8 mouse cellular contexts compared by ENCODE assay signal in genomic region chr17:83216251-83216919, GRCm38 (mm10). TPM values are rescaled to one million over a fixed set of nuclear protein-coding genes. Genes with fewer than 3 reads are reported as not detected.
DNase-seq lines count a peak whose midpoint lies in the region; ATAC-seq and TF ChIP-seq lines count a peak whose summit lies in the region.

No protein-coding gene starts in this region.

- ATAC-seq in heart, postnatal 0 days (ENCODE audit: insufficient read depth, low read depth) = no peak
- ATAC-seq in liver, postnatal 0 days = no peak

- H3K4me2 ChIP-seq in heart, postnatal 0 days (ENCODE audit: low read depth, low read length) = peak overlapping the region; percentile 99
- H3K4me2 ChIP-seq in liver, postnatal 0 days (ENCODE audit: low read depth, low read length) = peak overlapping the region; percentile 80

- peak overlapping the region; percentile 96 for H3K27ac ChIP-seq in heart, embryonic 10.5 days
- no peak overlapping the region for H3K27ac ChIP-seq in ES-Bruce4 (ENCODE audit: insufficient read depth, low read length)
- peak overlapping the region; percentile 89 for H3K27ac ChIP-seq in heart, postnatal 0 days (ENCODE audit: low read depth)
- 0 out of 2 replicates have a peak overlapping the region, but pooled peaks have one; percentile 8 for H3K27ac ChIP-seq in liver, postnatal 0 days (ENCODE audit: low read depth)

- TF ChIP-seq POLR2A in ES-Bruce4 (IDR thresholded peaks at IDR 0.05; ENCODE audit: insufficient read depth, low read length) = no peak

- TF ChIP-seq CTCF in ES-Bruce4 (IDR thresholded peaks at IDR 0.05; ENCODE audit: low read depth, low read length) = no peak
- TF ChIP-seq CTCF in heart, postnatal 0 days (IDR thresholded peaks at IDR 0.05; ENCODE audit: low read depth) = no peak
- TF ChIP-seq CTCF in liver, postnatal 0 days (IDR thresholded peaks at IDR 0.05; ENCODE audit: low read depth) = no peak

- H3K4me3 ChIP-seq in heart, embryonic 10.5 days = peak overlapping the region; percentile 79
- H3K4me3 ChIP-seq in ES-Bruce4 (ENCODE audit: low read depth, low read length) = peak overlapping the region; percentile 72
- peak overlapping the region; percentile 94 for H3K4me3 ChIP-seq in heart, postnatal 0 days (ENCODE audit: low read depth, low read length)
- H3K4me3 ChIP-seq in liver, postnatal 0 days (ENCODE audit: low read depth, low read length) = peak overlapping the region; percentile 68

- whole genome bisulfite sequencing in heart, embryonic 10.5 days = 7% methylated on average over 7 of the region's 7 CpGs
- WGBS in heart, postnatal 0 days = 9% methylated on average over 7 of the region's 7 CpGs
- WGBS in liver, postnatal 0 days (ENCODE audit: insufficient replicate concordance) = 40% methylated on average over 7 of the region's 7 CpGs

- H3K4me1 ChIP-seq in heart, embryonic 10.5 days = peaks cover 65% of the 10 kb centered on the region
- H3K4me1 ChIP-seq in ES-Bruce4 (ENCODE audit: control insufficient read depth, insufficient read depth, low read length) = peaks cover 1% of the 10 kb centered on the region
- H3K4me1 ChIP-seq in heart, postnatal 0 days (ENCODE audit: control insufficient read depth, insufficient read depth) = peaks cover 48% of the 10 kb centered on the region
- peaks cover 37% of the 10 kb centered on the region for H3K4me1 ChIP-seq in liver, postnatal 0 days (ENCODE audit: insufficient read depth)

- peaks cover 20% of the 10 kb centered on the region for H3K36me3 ChIP-seq in heart, embryonic 10.5 days
- H3K36me3 ChIP-seq in ES-Bruce4 (ENCODE audit: control insufficient read depth, insufficient read depth, low read length, poor library complexity, severe bottlenecking) = no peaks in the 10 kb centered on the region
- no peaks in the 10 kb centered on the region for H3K36me3 ChIP-seq in heart, postnatal 0 days (replicated peaks; ENCODE audit: control insufficient read depth, insufficient read depth, low read length)
- no peaks in the 10 kb centered on the region for H3K36me3 ChIP-seq in liver, postnatal 0 days (replicated peaks; ENCODE audit: insufficient read depth, low read length)

- H3K9me3 ChIP-seq in heart, embryonic 10.5 days = no peaks in the 10 kb centered on the region
- no peaks in the 10 kb centered on the region for H3K9me3 ChIP-seq in ES-Bruce4 (replicated peaks; ENCODE audit: control insufficient read depth, insufficient read depth, low read length, poor library complexity, severe bottlenecking)
- H3K9me3 ChIP-seq in heart, postnatal 0 days (replicated peaks; ENCODE audit: control insufficient read depth, low read length) = no peaks in the 10 kb centered on the region
- H3K9me3 ChIP-seq in liver, postnatal 0 days (ENCODE audit: low read length) = no peaks in the 10 kb centered on the region

- intact Hi-C loops in heart, postnatal 36 days (cut with DNase I) = loop anchor here (5.0 kb wide), 1 partner anchor 136 kb away; the partner anchor contains the start of gene Eml4

- H3K27me3 ChIP-seq in heart, embryonic 10.5 days (ENCODE audit: insufficient read depth, poor library complexity, severe bottlenecking) = no peaks in the 10 kb centered on the region
- H3K27me3 ChIP-seq in ES-Bruce4 (ENCODE audit: control insufficient read depth, insufficient read depth, low read length, poor library complexity, severe bottlenecking) = peaks cover 13% of the 10 kb centered on the region; the same call in 1 of the 2 replicates
- H3K27me3 ChIP-seq in heart, postnatal 0 days (ENCODE audit: control insufficient read depth, insufficient read depth, low read length) = no peaks in the 10 kb centered on the region
- H3K27me3 ChIP-seq in liver, postnatal 0 days (ENCODE audit: insufficient read depth, low read length) = peaks cover 5% of the 10 kb centered on the region; the same call in 1 of the 2 replicates

- DNase-seq in heart, embryonic 10.5 days (ENCODE audit: low spot score) = no peak
- DNase-seq in heart, postnatal 36 days = no peak
- DNase-seq in heart, postnatal 0 days (ENCODE audit: low spot score) = peak; percentile 11
- DNase-seq in liver, postnatal 0 days = no peak
- no peak for DNase-seq in urinary bladder, postnatal 10 days (ENCODE audit: low spot score)
- DNase-seq in ovary, postnatal 10 days (ENCODE audit: low spot score) = no peak
- no peak for DNase-seq in embryo, embryonic 9.5 days (ENCODE audit: extremely low spot score)

- H3K9ac ChIP-seq in ES-Bruce4 (ENCODE audit: low read depth, poor library complexity, severe bottlenecking) = peak overlapping the region; percentile 93; the same call in 1 of the 2 replicates
- H3K9ac ChIP-seq in heart, postnatal 0 days (replicated peaks; ENCODE audit: low read depth, low read length) = peak overlapping the region; percentile 97
- peak overlapping the region; percentile 81 for H3K9ac ChIP-seq in liver, postnatal 0 days (replicated peaks)

- no peak for TF ChIP-seq EP300 in ES-Bruce4 (IDR thresholded peaks at IDR 0.05; ENCODE audit: insufficient read depth, low read depth, low read length)
- no peak for TF ChIP-seq EP300 in heart, postnatal 0 days (IDR thresholded peaks at IDR 0.05; ENCODE audit: low read depth)
- TF ChIP-seq EP300 in liver, postnatal 0 days (IDR thresholded peaks at IDR 0.05; ENCODE audit: low read depth) = no peak

RNA-seq across cellular contexts. Expression of gene Pkdcc, which starts 1.3 kb away (rescaled TPM):
- polyA plus RNA-seq in heart, embryonic 10.5 days (2016; fragmentation: Nextera tagmentation; extraction: Ambion mirVana) = 13.8 and 27.4 TPM in 2 replicates
- 10 to 100 TPM; 34.5 to 37.4 TPM for total RNA-seq in heart, postnatal 36 days (2021)
- polyA plus RNA-seq in ES-Bruce4 (2011; ENCODE audit: insufficient read depth, insufficient read length, low read depth, missing spikeins) = 9.7 and 12.3 TPM in 2 replicates
- 73.6 and 100 TPM in 2 replicates for total RNA-seq in heart, postnatal 0 days (2014; rRNA removed; ENCODE audit: low replicate concordance)
- polyA plus RNA-seq in heart, postnatal 0 days (2015; fragmentation: Nextera tagmentation; extraction: Ambion mirVana) = 5.5 and 7.8 TPM in 2 replicates
- polyA plus RNA-seq in liver, postnatal 0 days (2015; fragmentation: Nextera tagmentation; extraction: Ambion mirVana) = 2.5 and 3.6 TPM in 2 replicates
